Mouse (Mus musculus) hindbrain, embryonic 14.5 days (tissue): ENCODE results near the gene Mastl. TPM values are rescaled to one million over a fixed set of nuclear protein-coding genes. Genes with fewer than 3 reads are reported as not detected.

Experiments
- ATAC-seq: fragments of 200-750 bp; cut with Nextera tagmentation; 2 replicates; pipeline ENCODE4 v1.8.0; 2017; ENCODE audit warnings: moderate number of reproducible peaks, mild to moderate bottlenecking, moderate TSS enrichment, moderate library complexity; ENCODE audit not compliant: low FRiP score
- DNase-seq: peaks from one replicate; pipeline ENCODE4 v3.0.0-alpha.2; 2015; ENCODE audit warnings: low spot score
- H3K27ac ChIP-seq: fragments of 300-500 bp; sonication (generic); 2 replicates; pipeline ENCODE4 v1.5.1; 2014; ENCODE audit warnings: mild to moderate bottlenecking, moderate library complexity
- H3K27me3 ChIP-seq: fragments of 300-500 bp; sonication (generic); 2 replicates; pipeline ENCODE4 v1.6.1; 2014; ENCODE audit warnings: mild to moderate bottlenecking, low read length, mixed read lengths; ENCODE audit not compliant: control insufficient read depth, insufficient read depth
- H3K36me3 ChIP-seq: fragments of 300-500 bp; sonication (generic); replicated peaks from 2 replicates; pipeline ENCODE4 v1.6.1; 2014; ENCODE audit not compliant: control insufficient read depth, insufficient read depth
- H3K4me1 ChIP-seq: fragments of 300-500 bp; sonication (generic); replicated peaks from 2 replicates; pipeline ENCODE4 v1.6.1; 2014; ENCODE audit warnings: antibody characterized with exemption, low read length, mixed read lengths; ENCODE audit not compliant: control insufficient read depth, insufficient read depth
- H3K4me2 ChIP-seq: fragments of 300-500 bp; sonication (generic); replicated peaks from 2 replicates; pipeline ENCODE4 v1.6.1; 2014; ENCODE audit warnings: mild to moderate bottlenecking, moderate library complexity
- H3K4me3 ChIP-seq: fragments of 300-500 bp; sonication (generic); replicated peaks from 2 replicates; pipeline ENCODE4 v1.5.1; 2014; ENCODE audit warnings: mild to moderate bottlenecking, low read length
- H3K9ac ChIP-seq: fragments of 300-500 bp; sonication (generic); 2 replicates; pipeline ENCODE4 v1.6.1; 2014
- H3K9me3 ChIP-seq: fragments of 300-500 bp; sonication (generic); 2 replicates; pipeline ENCODE4 v1.6.1; 2016; ENCODE audit warnings: low read length; ENCODE audit not compliant: control insufficient read depth
- WGBS: fragments of 180-500 bp; shearing (Covaris S2); extraction: QIAGEN DNeasy Blood & Tissue Kit; methylation state at CpG from one replicate; pipeline ENCODE4 v1.1.7; 2014; 5-methylcytosine and 5-hydroxymethylcytosine counted together
- polyA plus RNA-seq: library from polyadenylated mRNA; unstranded; fragments of >200 nt; fragmentation: Nextera tagmentation; extraction: Ambion mirVana; gene quantifications from 2 replicates; pipeline ENCODE4 v1.2.1, GENCODE M21; 2014

Gene Mastl
- polyA plus RNA-seq, result 2.9 and 3.2 TPM in 2 replicates

- peaks cover under 1% of the 10 kb centered on the region; the same call in 1 of the 2 replicates for H3K36me3 ChIP-seq
- no peaks in the 10 kb centered on the region for H3K27me3 ChIP-seq
- peak within 1 kb of the TSS; percentile 77 for H3K4me3 ChIP-seq
- WGBS, result under 1% methylated on average over 61 of the region's 61 CpGs
- peak within 1 kb of the TSS; percentile 97 for H3K27ac ChIP-seq
- no peaks in the 10 kb centered on the region for H3K9me3 ChIP-seq
- H3K4me1 ChIP-seq, result peaks cover 28% of the 10 kb centered on the region
- peak within 1 kb of the TSS; percentile 73 for H3K9ac ChIP-seq
- ATAC-seq, result peak; percentile 99
- DNase-seq, result peak; percentile 99
- peak within 1 kb of the TSS; percentile 81 for H3K4me2 ChIP-seq
Measured at GRCm38 (mm10) chr2:23155777-23156607, at the start of gene Mastl, which contains the start of gene Yme1l1. Gene Mastl, minus strand, starts transcription at chr2:23156024. Gene Yme1l1, plus strand, starts transcription at chr2:23156369.

DNA sequence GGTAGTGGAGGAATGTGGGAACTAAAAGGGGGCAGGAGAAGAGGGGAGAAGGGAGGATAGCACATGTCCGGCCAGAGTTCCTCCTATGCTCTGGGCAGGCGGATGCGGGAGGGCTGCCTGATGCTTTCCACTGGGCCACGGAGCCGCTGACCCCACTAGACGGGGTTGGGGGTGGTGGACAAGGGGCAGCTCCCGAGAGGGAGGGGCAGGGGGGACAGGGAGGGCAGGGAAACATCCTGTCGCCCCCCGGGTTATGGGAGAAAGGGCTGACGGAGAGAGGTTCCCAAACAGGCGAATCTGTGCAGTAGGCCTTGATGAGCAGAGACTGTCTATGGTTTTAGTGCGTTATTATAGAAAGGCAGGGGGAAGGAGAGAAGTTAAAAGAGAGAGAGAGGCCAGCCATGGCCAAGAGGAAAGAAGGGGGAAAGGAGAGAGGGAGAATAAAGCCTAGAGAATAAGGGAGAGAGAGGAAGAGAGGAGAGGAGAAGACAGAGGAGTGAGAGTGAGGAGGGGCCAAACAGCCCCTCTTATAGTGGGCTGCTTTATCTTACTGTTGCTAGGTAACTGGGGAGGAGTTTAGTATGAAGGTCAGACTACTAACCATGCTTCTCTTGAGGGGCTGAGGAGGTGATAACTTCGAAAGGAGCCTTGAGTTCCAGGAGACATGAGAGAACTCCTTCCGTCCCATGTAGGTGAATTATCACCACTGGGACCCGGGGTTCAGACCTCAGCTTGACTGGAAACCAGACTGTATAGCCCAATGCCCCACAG, 47.3 kb upstream of the Mastl start:
- no peaks in the 10 kb centered on the region for H3K27me3 ChIP-seq
- H3K4me2 ChIP-seq, result no peak overlapping the region
- H3K4me3 ChIP-seq, result no peak overlapping the region
- no peak overlapping the region for H3K27ac ChIP-seq
- no peak overlapping the region for H3K9ac ChIP-seq
- no peaks in the 10 kb centered on the region for H3K9me3 ChIP-seq
- DNase-seq (no peak), ATAC-seq (no peak; the same call in 1 of the 2 replicates)
- peaks cover 35% of the 10 kb centered on the region for H3K36me3 ChIP-seq
- WGBS, result 66% methylated on average over 15 of the region's 15 CpGs
- no peaks in the 10 kb centered on the region for H3K4me1 ChIP-seq

- no peaks in the 10 kb centered on the region for H3K9me3 ChIP-seq
- no peaks in the 10 kb centered on the region for H3K27me3 ChIP-seq
- peaks cover 46% of the 10 kb centered on the region for H3K36me3 ChIP-seq
- no peak overlapping the region for H3K9ac ChIP-seq
- no peak overlapping the region for H3K4me3 ChIP-seq
- no peak overlapping the region for H3K27ac ChIP-seq
- ATAC-seq, result no peak
- no peak overlapping the region for H3K4me2 ChIP-seq
- WGBS, result 100% methylated on average over 1 of the region's 1 CpGs
- no peaks in the 10 kb centered on the region for H3K4me1 ChIP-seq
- DNase-seq, result no peak
Measured at GRCm38 (mm10) chr2:23201034-23201433, 45.2 kb upstream of the Mastl start.

- Histone ChIP-seq H3K9me3 (no peaks in the 10 kb centered on the region), H3K4me3 (no peak overlapping the region), H3K4me2 (no peak overlapping the region), H3K27me3 (no peaks in the 10 kb centered on the region), H3K36me3 (peaks cover 81% of the 10 kb centered on the region), H3K9ac (no peak overlapping the region), H3K4me1 (no peaks in the 10 kb centered on the region), H3K27ac (no peak overlapping the region)
- 88% methylated on average over 1 of the region's 1 CpGs for WGBS
- DNase-seq (no peak), ATAC-seq (no peak)
Measured at GRCm38 (mm10) chr2:23194366-23194765, 38.5 kb upstream of the Mastl start.

- Histone ChIP-seq H3K4me1 (no peaks in the 10 kb centered on the region), H3K4me3 (no peak overlapping the region), H3K9ac (no peak overlapping the region), H3K27ac (no peak overlapping the region), H3K9me3 (no peaks in the 10 kb centered on the region), H3K4me2 (no peak overlapping the region), H3K27me3 (no peaks in the 10 kb centered on the region), H3K36me3 (peaks cover 86% of the 10 kb centered on the region)
- WGBS, result 93% methylated on average over 3 of the region's 3 CpGs
- DNase-seq, result no peak
- ATAC-seq, result no peak
Measured at GRCm38 (mm10) chr2:23172305-23172704, 16.5 kb upstream of the Mastl start.

DNA sequence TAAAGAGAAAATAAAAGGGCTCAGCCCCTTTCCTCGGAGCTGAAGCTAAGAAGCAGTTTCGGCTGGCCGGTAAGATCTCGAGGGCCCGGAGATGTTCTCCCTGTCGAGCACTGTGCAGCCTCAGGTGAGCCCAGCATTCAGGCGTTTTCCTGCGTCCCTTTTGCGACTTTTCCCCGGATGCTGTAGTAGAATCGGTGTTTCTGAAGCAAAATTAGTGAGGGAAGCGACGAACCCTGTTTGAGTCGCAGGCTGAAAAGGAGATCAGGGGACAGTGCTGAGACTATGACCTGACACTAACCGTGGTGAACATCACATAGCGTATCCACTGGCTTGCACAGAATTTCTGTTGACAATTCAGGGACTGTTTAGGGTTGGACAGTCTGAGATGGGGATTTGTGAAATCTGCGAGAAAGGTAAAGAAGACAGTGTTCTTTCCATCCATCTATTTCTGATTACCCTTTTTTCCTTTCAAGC, 821 bp upstream of the Mastl start:
- under 1% methylated on average over 17 of the region's 17 CpGs for WGBS
- ATAC-seq (peak; percentile 12; the same call in 1 of the 2 replicates), DNase-seq (no peak)
- Histone ChIP-seq H3K27ac (peak overlapping the region; percentile 97), H3K9ac (peak overlapping the region; percentile 73), H3K4me2 (peak overlapping the region; percentile 81), H3K4me1 (peaks cover 28% of the 10 kb centered on the region), H3K27me3 (no peaks in the 10 kb centered on the region), H3K4me3 (peak overlapping the region; percentile 77), H3K36me3 (peaks cover 6% of the 10 kb centered on the region; the same call in 1 of the 2 replicates), H3K9me3 (no peaks in the 10 kb centered on the region)

DNA sequence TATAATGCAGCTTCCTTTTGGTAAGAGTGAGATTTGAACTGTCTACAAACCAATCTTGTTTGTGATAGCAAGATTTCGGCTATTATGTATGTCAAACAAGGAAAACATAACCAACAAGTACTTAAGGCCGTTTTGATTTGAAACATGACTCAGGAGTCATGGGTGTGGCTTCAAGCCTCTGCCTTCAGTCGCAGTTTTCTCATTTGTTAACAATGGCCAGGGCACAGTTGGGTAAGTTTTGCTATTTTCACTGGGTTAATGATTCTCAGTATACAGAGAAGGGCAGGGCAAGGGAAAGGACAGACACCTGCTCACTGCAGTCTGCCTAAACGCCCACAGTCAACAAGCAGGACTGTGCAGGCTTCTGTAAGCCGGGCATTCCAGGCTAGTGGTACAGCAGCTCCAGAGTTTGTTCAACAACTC, 614 bp downstream of the Mastl start:
- WGBS, result 8% methylated on average over 5 of the region's 5 CpGs
- DNase-seq (no peak), ATAC-seq (no peak)
- Histone ChIP-seq H3K27ac (no peak overlapping the region), H3K4me3 (peak overlapping the region; percentile 77), H3K27me3 (no peaks in the 10 kb centered on the region), H3K36me3 (no peaks in the 10 kb centered on the region), H3K4me1 (peaks cover 28% of the 10 kb centered on the region), H3K4me2 (peak overlapping the region; percentile 81), H3K9ac (peak overlapping the region; percentile 73), H3K9me3 (no peaks in the 10 kb centered on the region)

- Histone ChIP-seq H3K36me3 (peaks cover 8% of the 10 kb centered on the region; the same call in 1 of the 2 replicates), H3K4me1 (no peaks in the 10 kb centered on the region), H3K27ac (no peak overlapping the region), H3K4me2 (no peak overlapping the region), H3K9me3 (no peaks in the 10 kb centered on the region), H3K27me3 (no peaks in the 10 kb centered on the region), H3K4me3 (no peak overlapping the region), H3K9ac (no peak overlapping the region)
- ATAC-seq (no peak), DNase-seq (no peak)
Measured at GRCm38 (mm10) chr2:23119573-23119972, 36.3 kb downstream of the Mastl start.

DNA sequence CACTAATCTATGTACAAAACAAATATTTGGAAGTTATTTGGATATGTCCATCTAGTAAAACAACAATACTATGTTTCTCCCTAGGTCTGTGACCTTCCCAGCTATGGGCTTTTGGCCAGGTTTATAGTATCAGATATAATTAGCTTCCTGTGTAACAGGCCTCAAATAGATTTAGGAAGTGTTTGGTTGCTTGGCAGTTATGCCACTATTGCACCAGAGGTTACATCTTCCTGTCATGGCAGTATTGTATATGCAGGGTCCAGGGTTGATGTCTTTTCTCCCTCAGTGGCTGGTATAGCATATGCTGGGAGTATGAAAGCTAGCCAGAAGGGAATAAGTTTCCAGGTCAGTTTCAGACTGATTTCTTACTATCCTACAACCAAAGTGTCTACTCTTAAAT, 53.6 kb downstream of the Mastl start:
- no peak for ATAC-seq
- H3K4me1 ChIP-seq, result no peaks in the 10 kb centered on the region
- H3K27ac ChIP-seq, result no peak overlapping the region
- no peak for DNase-seq
- no peaks in the 10 kb centered on the region for H3K27me3 ChIP-seq
- no peaks in the 10 kb centered on the region for H3K9me3 ChIP-seq
- no peak overlapping the region for H3K9ac ChIP-seq
- H3K4me2 ChIP-seq, result no peak overlapping the region
- peaks cover 30% of the 10 kb centered on the region for H3K36me3 ChIP-seq
- H3K4me3 ChIP-seq, result no peak overlapping the region
